ENCODE assay signal across 7 mouse cellular contexts in genomic region chr2:145786618-145786932, GRCm38 (mm10).
A peak's percentile ranks its signal among the peaks of the same experiment; 100 is the strongest.
DNase-seq lines count a peak whose midpoint lies in the region; ATAC-seq and TF ChIP-seq lines count a peak whose summit lies in the region.

No protein-coding gene starts in this region.

- DNase-seq in lung, postnatal 0 days (ENCODE audit: low spot score) = no peak
- DNase-seq in lung, postnatal 25 days (ENCODE audit: low spot score) = no peak
- no peak for DNase-seq in liver, embryonic 11.5 days (ENCODE audit: low spot score)
- DNase-seq in adrenal gland, adult (ENCODE audit: inconsistent age in 2 of 2, low spot score in 1 of 2) = no peak
- no peak for DNase-seq in testis, postnatal 10 days (ENCODE audit: low spot score)

- no peaks in the 10 kb centered on the region for H3K9me3 ChIP-seq in lung, postnatal 0 days (ENCODE audit: low read length)
- no peaks in the 10 kb centered on the region for H3K9me3 ChIP-seq in forebrain, embryonic 15.5 days
- no peaks in the 10 kb centered on the region for H3K9me3 ChIP-seq in liver, embryonic 11.5 days (ENCODE audit: control insufficient read depth, low read length)
- no peaks in the 10 kb centered on the region for H3K9me3 ChIP-seq in stomach, embryonic 16.5 days (replicated peaks; ENCODE audit: control insufficient read depth, low read length)

- H3K9ac ChIP-seq in lung, postnatal 0 days (replicated peaks; ENCODE audit: low read depth) = peak overlapping the region; percentile 57
- H3K9ac ChIP-seq in forebrain, embryonic 15.5 days (replicated peaks) = peak overlapping the region; percentile 35; the same call in 1 of the 2 replicates
- H3K9ac ChIP-seq in liver, embryonic 11.5 days (ENCODE audit: low read depth, low read length) = peak overlapping the region; percentile 53; the same call in 1 of the 2 replicates
- peak overlapping the region; percentile 59 for H3K9ac ChIP-seq in stomach, embryonic 16.5 days (ENCODE audit: low read length)

- peak overlapping the region; percentile 60 for H3K4me2 ChIP-seq in lung, postnatal 0 days (replicated peaks; ENCODE audit: low read depth, low read length)
- H3K4me2 ChIP-seq in forebrain, embryonic 15.5 days (replicated peaks) = peak overlapping the region; percentile 52
- H3K4me2 ChIP-seq in liver, embryonic 11.5 days = peak overlapping the region; percentile 71
- peak overlapping the region; percentile 55 for H3K4me2 ChIP-seq in stomach, embryonic 16.5 days (ENCODE audit: low read depth, low read length)

- WGBS in lung, postnatal 0 days = 6% methylated on average over 3 of the region's 3 CpGs
- WGBS in forebrain, embryonic 15.5 days = 8% methylated on average over 3 of the region's 3 CpGs
- 16% methylated on average over 3 of the region's 3 CpGs for WGBS in liver, embryonic 11.5 days
- 18% methylated on average over 3 of the region's 3 CpGs for WGBS in stomach, embryonic 16.5 days

- ATAC-seq in lung, postnatal 0 days = no peak
- no peak for ATAC-seq in forebrain, embryonic 15.5 days (replicated peaks)
- no peak for ATAC-seq in liver, embryonic 11.5 days (replicated peaks; ENCODE audit: low FRiP score)
- no peak for ATAC-seq in stomach, embryonic 16.5 days (ENCODE audit: insufficient read depth, low FRiP score)

- H3K4me1 ChIP-seq in lung, postnatal 0 days (ENCODE audit: insufficient read depth, low read depth, low read length) = peaks cover 16% of the 10 kb centered on the region; the same call in 1 of the 2 replicates
- peaks cover 12% of the 10 kb centered on the region for H3K4me1 ChIP-seq in forebrain, embryonic 15.5 days
- peaks cover 13% of the 10 kb centered on the region for H3K4me1 ChIP-seq in liver, embryonic 11.5 days (replicated peaks; ENCODE audit: control insufficient read depth, insufficient read depth, low read length)
- peaks cover 37% of the 10 kb centered on the region for H3K4me1 ChIP-seq in stomach, embryonic 16.5 days (ENCODE audit: control insufficient read depth, insufficient read depth, low read length)

- peak overlapping the region; percentile 87 for H3K27ac ChIP-seq in lung, postnatal 0 days (ENCODE audit: low read length)
- 0 out of 2 replicates have a peak overlapping the region, but pooled peaks have one; percentile 7 for H3K27ac ChIP-seq in forebrain, embryonic 15.5 days (replicated peaks)
- H3K27ac ChIP-seq in liver, embryonic 11.5 days (ENCODE audit: low read depth, low read length) = peak overlapping the region; percentile 53
- H3K27ac ChIP-seq in stomach, embryonic 16.5 days (ENCODE audit: low read length) = peak overlapping the region; percentile 78

- H3K36me3 ChIP-seq in lung, postnatal 0 days (ENCODE audit: insufficient read depth, low read length) = no peaks in the 10 kb centered on the region
- H3K36me3 ChIP-seq in forebrain, embryonic 15.5 days = no peaks in the 10 kb centered on the region
- H3K36me3 ChIP-seq in liver, embryonic 11.5 days (ENCODE audit: control insufficient read depth, insufficient read depth, low read length) = no peaks in the 10 kb centered on the region
- no peaks in the 10 kb centered on the region for H3K36me3 ChIP-seq in stomach, embryonic 16.5 days (ENCODE audit: control insufficient read depth, insufficient read depth, low read length)

- H3K4me3 ChIP-seq in lung, postnatal 0 days (ENCODE audit: low read depth, low read length) = peak overlapping the region; percentile 37
- peak overlapping the region; percentile 28 for H3K4me3 ChIP-seq in forebrain, embryonic 15.5 days
- peak overlapping the region; percentile 34 for H3K4me3 ChIP-seq in liver, embryonic 11.5 days (ENCODE audit: low read depth, low read length)
- H3K4me3 ChIP-seq in stomach, embryonic 16.5 days (replicated peaks; ENCODE audit: low read length) = peak overlapping the region; percentile 40

- no peak for TF ChIP-seq CTCF in lung, postnatal 0 days (IDR thresholded peaks at IDR 0.05)

- TF ChIP-seq EP300 in lung, postnatal 0 days (IDR thresholded peaks at IDR 0.05) = no peak

- no peaks in the 10 kb centered on the region for H3K27me3 ChIP-seq in lung, postnatal 0 days (replicated peaks; ENCODE audit: insufficient read depth, low read length)
- no peaks in the 10 kb centered on the region for H3K27me3 ChIP-seq in forebrain, embryonic 15.5 days
- H3K27me3 ChIP-seq in liver, embryonic 11.5 days (replicated peaks; ENCODE audit: control insufficient read depth, insufficient read depth, low read length) = no peaks in the 10 kb centered on the region
- no peaks in the 10 kb centered on the region for H3K27me3 ChIP-seq in stomach, embryonic 16.5 days (ENCODE audit: control insufficient read depth, insufficient read depth, low read length)

Comparison
In these comparisons a context has a peak if more than half of its experiments do, and no peak if none do; other contexts are left out.
1. H3K27ac ChIP-seq: peak in every context shown above with its lines; median percentile 87 in lung, postnatal 0 days; 78 in stomach, embryonic 16.5 days; 53 in liver, embryonic 11.5 days; 7 in forebrain, embryonic 15.5 days.